Mouse (Mus musculus) neural tube, embryonic 12.5 days (tissue): ENCODE measurements around the gene Spred2. TPM values are rescaled to one million over a fixed set of nuclear protein-coding genes. Genes with fewer than 3 reads are reported as not detected.

Source experiments
- ATAC-seq: fragments of 200-750 bp; cut with Nextera tagmentation; 2 replicates; pipeline ENCODE4 v1.8.0; 2017; ENCODE audit warnings: low read depth, mild to moderate bottlenecking, moderate TSS enrichment, moderate library complexity; ENCODE audit not compliant: low FRiP score
- H3K27ac ChIP-seq: fragments of 300-500 bp; sonication (generic); 2 replicates; pipeline ENCODE4 v1.5.1; 2016
- H3K27me3 ChIP-seq: fragments of 300-500 bp; sonication (generic); replicated peaks from 2 replicates; pipeline ENCODE4 v1.6.1; 2016; ENCODE audit warnings: mild to moderate bottlenecking
- H3K36me3 ChIP-seq: fragments of 300-500 bp; sonication (generic); 2 replicates; pipeline ENCODE4 v1.6.1; 2016; ENCODE audit warnings: mild to moderate bottlenecking
- H3K4me1 ChIP-seq: fragments of 300-500 bp; sonication (generic); 2 replicates; pipeline ENCODE4 v1.6.1; 2016
- H3K4me2 ChIP-seq: fragments of 300-500 bp; sonication (generic); replicated peaks from 2 replicates; pipeline ENCODE4 v1.6.1; 2016; ENCODE audit warnings: mild to moderate bottlenecking
- H3K4me3 ChIP-seq: fragments of 300-500 bp; sonication (generic); 2 replicates; pipeline ENCODE4 v1.5.1; 2016
- H3K9ac ChIP-seq: fragments of 300-500 bp; sonication (generic); 2 replicates; pipeline ENCODE4 v1.6.1; 2016; ENCODE audit warnings: mild to moderate bottlenecking
- H3K9me3 ChIP-seq: fragments of 300-500 bp; sonication (generic); 2 replicates; pipeline ENCODE4 v1.6.1; 2016; ENCODE audit warnings: mild to moderate bottlenecking
- WGBS: fragments of 180-500 bp; shearing (Covaris S2); methylation state at CpG from one replicate; pipeline ENCODE4 v1.1.7; 2016; 5-methylcytosine and 5-hydroxymethylcytosine counted together
- polyA plus RNA-seq: library from polyadenylated mRNA; unstranded; fragments of >200 nt; fragmentation: Nextera tagmentation; extraction: Ambion mirVana; gene quantifications from 2 replicates; pipeline ENCODE4 v1.2.1, GENCODE M21; 2016

Spred2 gene
- 5.5 and 5.7 TPM in 2 replicates for polyA plus RNA-seq

GRCm38 (mm10) chr11:19923888-19924756, at the start of gene Spred2:
Gene Spred2 (plus strand): TSS chr11:19924375.
- peak within 1 kb of the TSS; percentile 89 for H3K4me3 ChIP-seq
- peak; percentile 26 for ATAC-seq
- H3K4me1 ChIP-seq = peaks cover 11% of the 10 kb centered on the region
- peak within 1 kb of the TSS; percentile 73 for H3K4me2 ChIP-seq
- H3K9me3 ChIP-seq = no peaks in the 10 kb centered on the region
- peak within 1 kb of the TSS; percentile 83 for H3K27ac ChIP-seq
- peak within 1 kb of the TSS; percentile 91 for H3K9ac ChIP-seq
- WGBS = under 1% methylated on average over 55 of the region's 57 CpGs
- H3K27me3 ChIP-seq = no peaks in the 10 kb centered on the region
- H3K36me3 ChIP-seq = no peaks in the 10 kb centered on the region

DNA sequence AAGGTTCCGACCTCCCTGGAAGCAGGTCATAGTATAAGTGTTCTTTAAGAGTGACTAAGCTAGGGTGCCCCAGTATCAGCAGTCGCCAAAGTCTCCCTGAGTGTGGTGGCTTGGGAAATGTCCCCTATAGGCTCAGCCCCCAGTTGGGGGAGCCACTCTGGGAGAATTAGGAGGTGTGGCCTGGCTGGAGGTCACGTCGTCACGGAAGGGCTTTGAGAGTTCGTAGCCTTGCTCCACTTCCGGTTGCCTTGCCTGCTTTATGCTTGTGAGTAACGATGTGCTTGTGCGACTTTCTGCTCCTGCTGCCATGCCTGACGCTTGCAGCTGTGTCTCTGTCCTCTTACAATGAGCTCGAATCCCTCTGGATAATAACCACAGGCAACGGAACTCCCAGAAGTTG, 48.6 kb upstream of the Spred2 start:
- H3K4me3 ChIP-seq = no peak overlapping the region
- H3K4me2 ChIP-seq = peak overlapping the region; percentile 9; the same call in 1 of the 2 replicates
- no peaks in the 10 kb centered on the region for H3K36me3 ChIP-seq
- H3K9ac ChIP-seq = no peak overlapping the region
- WGBS = 36% methylated on average over 12 of the region's 12 CpGs
- no peaks in the 10 kb centered on the region for H3K9me3 ChIP-seq
- H3K27ac ChIP-seq = no peak overlapping the region
- H3K27me3 ChIP-seq = no peaks in the 10 kb centered on the region
- ATAC-seq = no peak
- H3K4me1 ChIP-seq = 0 out of 2 replicates have a peak, but pooled peaks cover 5% of the 10 kb centered on the region

DNA sequence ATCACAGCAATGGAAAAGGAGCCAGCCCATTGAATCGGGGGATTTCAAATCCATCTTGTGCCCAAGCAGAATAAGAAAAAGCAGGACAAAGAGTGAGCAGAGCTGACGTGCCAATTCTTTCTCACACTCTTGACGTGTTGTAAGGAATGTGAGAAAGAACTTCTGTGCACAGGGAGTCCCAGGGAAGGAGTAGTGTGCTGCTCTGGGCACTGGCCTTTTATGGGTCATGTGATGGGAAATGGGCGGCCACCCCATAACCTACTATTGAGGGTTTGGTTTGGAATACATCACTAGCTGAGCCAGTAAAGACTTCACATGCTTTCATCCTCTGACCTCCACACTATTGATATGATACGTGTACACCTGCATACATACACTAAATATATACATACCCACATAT, 48.2 kb upstream of the Spred2 start:
- H3K27ac ChIP-seq = no peak overlapping the region
- 60% methylated on average over 5 of the region's 5 CpGs for WGBS

GRCm38 (mm10) chr11:19877239-19877915, 46.8 kb upstream of the Spred2 start:
- H3K9me3 ChIP-seq = no peaks in the 10 kb centered on the region
- 30% methylated on average over 4 of the region's 4 CpGs for WGBS
- no peaks in the 10 kb centered on the region for H3K36me3 ChIP-seq
- H3K4me1 ChIP-seq = 0 out of 2 replicates have a peak, but pooled peaks cover 5% of the 10 kb centered on the region
- H3K4me3 ChIP-seq = no peak overlapping the region
- no peaks in the 10 kb centered on the region for H3K27me3 ChIP-seq
- H3K9ac ChIP-seq = no peak overlapping the region
- H3K4me2 ChIP-seq = no peak overlapping the region
- no peak overlapping the region for H3K27ac ChIP-seq
- ATAC-seq = 0 out of 2 replicates have a peak, but pooled peaks have one; percentile 44

More for the DNA sequence above, 48.2 kb upstream of the Spred2 start:
- H3K4me3 ChIP-seq = no peak overlapping the region
- H3K36me3 ChIP-seq = no peaks in the 10 kb centered on the region
- peak overlapping the region; percentile 9; the same call in 1 of the 2 replicates for H3K4me2 ChIP-seq
- no peaks in the 10 kb centered on the region for H3K27me3 ChIP-seq
- no peak for ATAC-seq
- H3K9me3 ChIP-seq = no peaks in the 10 kb centered on the region
- no peak overlapping the region for H3K9ac ChIP-seq
- H3K4me1 ChIP-seq = 0 out of 2 replicates have a peak, but pooled peaks cover 5% of the 10 kb centered on the region

GRCm38 (mm10) chr11:19881342-19881741, 42.8 kb upstream of the Spred2 start:
- Histone ChIP-seq H3K9ac (no peak overlapping the region), H3K4me3 (no peak overlapping the region), H3K9me3 (0 out of 2 replicates have a peak, but pooled peaks cover 4% of the 10 kb centered on the region), H3K4me1 (no peaks in the 10 kb centered on the region), H3K27ac (no peak overlapping the region), H3K36me3 (no peaks in the 10 kb centered on the region), H3K27me3 (no peaks in the 10 kb centered on the region), H3K4me2 (no peak overlapping the region)
- ATAC-seq = no peak
- 89% methylated on average over 2 of the region's 2 CpGs for WGBS

DNA sequence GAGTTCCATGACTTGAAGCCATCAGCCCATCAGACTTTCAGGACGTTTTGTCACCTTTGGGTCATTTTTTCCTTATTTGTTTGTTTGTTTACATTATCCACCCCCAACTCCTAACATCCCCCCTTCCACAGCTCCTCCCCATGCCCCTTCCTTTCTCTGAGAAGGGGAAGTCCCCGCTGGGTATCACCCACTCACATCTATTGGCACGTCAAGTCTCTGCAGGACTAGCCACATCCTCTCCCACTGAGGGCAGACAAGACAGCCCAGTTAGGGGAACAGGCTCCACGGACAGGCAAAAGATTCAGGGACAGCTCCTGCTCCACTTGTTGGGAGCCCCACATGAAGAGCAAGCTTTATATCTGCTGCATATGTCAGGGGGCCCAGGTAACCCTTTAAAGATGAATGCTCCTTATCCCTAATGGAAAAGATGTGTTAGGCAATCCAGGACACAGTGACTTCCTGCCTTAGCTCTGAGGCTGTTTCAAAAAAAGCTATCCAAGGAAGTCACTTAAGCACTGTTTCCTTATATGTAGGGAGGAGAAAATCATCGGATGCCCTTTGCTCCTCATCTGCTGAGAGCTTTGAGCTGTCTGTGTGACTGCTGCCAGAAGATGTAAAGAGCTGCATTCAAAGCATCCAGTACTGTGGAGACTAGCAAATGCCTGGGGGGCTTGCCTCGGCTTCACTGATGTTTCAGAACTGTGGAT, 33.3 kb upstream of the Spred2 start:
- H3K4me1 ChIP-seq = no peaks in the 10 kb centered on the region
- no peaks in the 10 kb centered on the region for H3K9me3 ChIP-seq
- H3K36me3 ChIP-seq = no peaks in the 10 kb centered on the region
- 66% methylated on average over 6 of the region's 6 CpGs for WGBS
- H3K9ac ChIP-seq = no peak overlapping the region
- H3K4me3 ChIP-seq = no peak overlapping the region
- H3K4me2 ChIP-seq = no peak overlapping the region
- H3K27ac ChIP-seq = no peak overlapping the region
- no peaks in the 10 kb centered on the region for H3K27me3 ChIP-seq
- ATAC-seq = no peak

GRCm38 (mm10) chr11:19893233-19893632, 30.9 kb upstream of the Spred2 start:
- WGBS = 87% methylated on average over 3 of the region's 3 CpGs
- no peak for ATAC-seq
- Histone ChIP-seq H3K9me3 (no peaks in the 10 kb centered on the region), H3K4me1 (no peaks in the 10 kb centered on the region), H3K4me3 (no peak overlapping the region), H3K9ac (no peak overlapping the region), H3K27me3 (no peaks in the 10 kb centered on the region), H3K27ac (no peak overlapping the region), H3K36me3 (no peaks in the 10 kb centered on the region), H3K4me2 (no peak overlapping the region)

DNA sequence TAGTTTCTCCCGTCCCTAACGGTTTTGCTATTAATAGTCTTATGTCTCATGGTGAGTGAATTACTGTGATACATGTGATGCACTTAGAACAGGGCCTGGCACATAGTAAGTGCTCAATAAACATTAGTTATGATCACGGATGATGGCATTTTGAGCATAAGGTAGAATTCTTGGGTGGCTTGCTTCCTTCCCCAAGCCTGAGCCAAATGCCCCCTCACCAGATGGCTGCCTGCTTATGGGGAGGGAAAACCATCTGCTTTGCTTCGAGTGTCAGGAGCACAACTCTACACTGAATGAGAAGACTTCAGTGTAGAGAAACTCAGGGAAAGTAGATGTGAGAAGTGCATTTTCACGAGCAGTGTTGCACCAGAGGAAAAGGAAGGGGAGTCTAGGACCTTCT, 24.6 kb upstream of the Spred2 start:
- H3K4me2 ChIP-seq = no peak overlapping the region
- no peaks in the 10 kb centered on the region for H3K27me3 ChIP-seq
- H3K4me1 ChIP-seq = no peaks in the 10 kb centered on the region
- no peaks in the 10 kb centered on the region for H3K9me3 ChIP-seq
- no peak for ATAC-seq
- no peaks in the 10 kb centered on the region for H3K36me3 ChIP-seq
- 81% methylated on average over 5 of the region's 5 CpGs for WGBS
- H3K4me3 ChIP-seq = no peak overlapping the region
- no peak overlapping the region for H3K27ac ChIP-seq
- no peak overlapping the region for H3K9ac ChIP-seq

DNA sequence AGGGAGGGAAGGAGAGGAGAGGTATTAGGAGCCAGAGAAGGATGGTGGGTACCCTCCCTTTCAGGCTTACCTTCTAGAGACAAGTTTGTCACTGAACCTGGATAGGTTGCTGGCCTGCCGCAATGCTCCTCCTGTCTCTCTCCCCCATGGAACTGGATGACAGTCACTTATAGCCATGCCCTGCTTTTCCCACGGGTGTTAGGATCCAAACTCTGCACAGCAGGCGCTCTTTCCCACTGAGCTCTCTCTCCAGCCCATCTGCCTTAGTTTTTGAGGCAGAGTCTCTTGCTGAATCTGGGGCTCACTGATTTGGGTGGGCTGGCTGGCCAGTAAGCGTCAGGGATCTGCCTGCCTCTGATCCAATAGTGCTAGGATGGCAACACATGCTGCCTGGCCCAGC, 23.5 kb upstream of the Spred2 start:
- WGBS = 79% methylated on average over 4 of the region's 4 CpGs
- no peaks in the 10 kb centered on the region for H3K4me1 ChIP-seq

GRCm38 (mm10) chr11:19911216-19911615, 13.0 kb upstream of the Spred2 start:
- no peaks in the 10 kb centered on the region for H3K36me3 ChIP-seq
- no peak for ATAC-seq
- no peak overlapping the region for H3K27ac ChIP-seq
- H3K4me3 ChIP-seq = no peak overlapping the region
- H3K9me3 ChIP-seq = peaks cover 25% of the 10 kb centered on the region
- H3K4me1 ChIP-seq = no peaks in the 10 kb centered on the region
- H3K9ac ChIP-seq = no peak overlapping the region
- H3K27me3 ChIP-seq = no peaks in the 10 kb centered on the region
- no peak overlapping the region for H3K4me2 ChIP-seq
- WGBS = 92% methylated on average over 3 of the region's 3 CpGs

More for the DNA sequence above, 23.5 kb upstream of the Spred2 start:
- ATAC-seq = no peak
- Histone ChIP-seq H3K27ac (no peak overlapping the region), H3K9me3 (peaks cover 2% of the 10 kb centered on the region; the same call in 1 of the 2 replicates), H3K27me3 (no peaks in the 10 kb centered on the region), H3K36me3 (no peaks in the 10 kb centered on the region), H3K9ac (no peak overlapping the region), H3K4me3 (no peak overlapping the region), H3K4me2 (no peak overlapping the region)

DNA sequence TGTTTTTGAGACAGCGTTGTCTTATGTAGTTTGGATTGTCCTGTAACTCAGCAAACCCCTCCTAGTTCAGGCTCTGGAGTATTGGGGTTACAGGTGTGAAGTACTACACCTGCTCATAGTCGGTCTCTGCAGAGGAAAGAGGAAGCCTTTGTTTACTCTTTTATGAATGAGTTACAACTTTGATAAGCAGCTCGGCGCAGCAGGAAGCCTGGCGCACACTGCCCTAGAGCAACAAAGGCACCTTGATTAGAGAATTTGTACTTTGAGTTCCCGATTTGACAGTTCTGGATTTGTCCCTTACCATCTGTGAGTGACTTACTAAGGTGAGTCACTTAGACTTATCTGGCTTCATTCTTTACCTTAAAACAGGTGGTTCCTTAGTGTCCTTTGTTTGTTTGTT, 12.0 kb upstream of the Spred2 start:
- no peak overlapping the region for H3K9ac ChIP-seq
- peaks cover 17% of the 10 kb centered on the region; the same call in 1 of the 2 replicates for H3K9me3 ChIP-seq
- no peak overlapping the region for H3K4me2 ChIP-seq
- no peak for ATAC-seq
- WGBS = 88% methylated on average over 6 of the region's 6 CpGs
- no peak overlapping the region for H3K4me3 ChIP-seq
- H3K27me3 ChIP-seq = no peaks in the 10 kb centered on the region
- no peaks in the 10 kb centered on the region for H3K36me3 ChIP-seq
- no peak overlapping the region for H3K27ac ChIP-seq
- no peaks in the 10 kb centered on the region for H3K4me1 ChIP-seq

DNA sequence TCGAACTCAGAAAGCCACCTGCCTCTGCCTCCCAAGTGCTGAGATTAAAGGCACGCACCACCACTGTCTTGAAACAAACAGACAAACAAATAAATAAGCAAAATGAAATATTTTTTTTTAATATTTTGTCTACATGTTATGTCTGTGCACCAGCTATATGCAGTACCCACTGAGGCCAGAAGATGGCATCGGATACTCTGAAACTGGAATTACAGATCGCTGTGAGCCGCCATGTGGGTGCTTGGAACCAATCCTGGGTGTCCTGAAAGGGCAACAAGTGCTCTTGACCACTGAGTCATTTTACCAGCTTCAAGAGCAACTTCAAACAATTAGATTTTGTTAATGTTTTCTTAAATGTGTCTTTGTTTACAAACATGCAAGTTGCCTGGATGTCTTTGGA, 11.5 kb upstream of the Spred2 start:
- Histone ChIP-seq H3K4me2 (no peak overlapping the region), H3K27me3 (no peaks in the 10 kb centered on the region), H3K36me3 (no peaks in the 10 kb centered on the region), H3K9me3 (peaks cover 13% of the 10 kb centered on the region; the same call in 1 of the 2 replicates), H3K27ac (no peak overlapping the region), H3K4me1 (no peaks in the 10 kb centered on the region), H3K4me3 (no peak overlapping the region), H3K9ac (no peak overlapping the region)
- no peak for ATAC-seq
- 90% methylated on average over 5 of the region's 5 CpGs for WGBS
